Mouse (Mus musculus) cerebellum, adult 2 months (tissue): ENCODE measurements around the gene Tnip3.

Experiments used
- CTCF ChIP-seq: fragments of 200-500 bp; IDR thresholded peaks from 2 replicates; pipeline ENCODE4 v1.5.1; 2011; ENCODE audit warnings: low read depth, mild to moderate bottlenecking, control low read depth, low read length, moderate library complexity, borderline replicate concordance; ENCODE audit not compliant: insufficient read depth
- POLR2A ChIP-seq: fragments of 200-500 bp; IDR thresholded peaks from 2 replicates; pipeline ENCODE4 v1.6.1; 2011; ENCODE audit warnings: low read length, control low read depth, borderline replicate concordance; ENCODE audit not compliant: insufficient read depth

- no peak for TF ChIP-seq CTCF
- TF ChIP-seq POLR2A: no peak
Measured at GRCm38 (mm10) chr6:65672131-65673031, 147.3 kb downstream of the Tnip3 start.
